Mouse (Mus musculus) left cerebral cortex, adult 18-20 months (tissue): ENCODE measurements around the gene Synpo2l. TPM values are rescaled to one million over a fixed set of nuclear protein-coding genes. Genes with fewer than 3 reads are reported as not detected.
"Not testable (repeated sequence)": the region's sequence is repeated elsewhere in the genome, so short reads cannot be mapped to it uniquely, and the experiment has no call there.

Experiments used
- DNase-seq, 2 experiments: peaks; one replicate each; pipeline ENCODE4 v3.0.0; 2021 to 2022; ENCODE audit warnings: low spot score in 2 of 2, mixed read lengths in 1 of 2
- long read RNA-seq, 2 experiments: library from polyadenylated mRNA; stranded (forward); transcript quantifications; one replicate each; pipeline ENCODE4 v2.0.0; 2021
- total RNA-seq, 2 experiments: library from RNA; stranded (reverse); gene quantifications; 2 replicates each; pipeline ENCODE4 v1.2.3; 2021

Synpo2l gene
- total RNA-seq: under 1 TPM; 0.21 to 0.28 TPM
- long read RNA-seq, experiment 1, partial matches to known transcripts: 0 of 1 reads
- long read RNA-seq, experiment 1, other reads (novel, unspliced or antisense): 1 of 1 reads
- long read RNA-seq, experiment 2, partial matches to known transcripts: 0 of 1 reads
- long read RNA-seq, experiment 2, other reads (novel, unspliced or antisense): 1 of 1 reads

DNA sequence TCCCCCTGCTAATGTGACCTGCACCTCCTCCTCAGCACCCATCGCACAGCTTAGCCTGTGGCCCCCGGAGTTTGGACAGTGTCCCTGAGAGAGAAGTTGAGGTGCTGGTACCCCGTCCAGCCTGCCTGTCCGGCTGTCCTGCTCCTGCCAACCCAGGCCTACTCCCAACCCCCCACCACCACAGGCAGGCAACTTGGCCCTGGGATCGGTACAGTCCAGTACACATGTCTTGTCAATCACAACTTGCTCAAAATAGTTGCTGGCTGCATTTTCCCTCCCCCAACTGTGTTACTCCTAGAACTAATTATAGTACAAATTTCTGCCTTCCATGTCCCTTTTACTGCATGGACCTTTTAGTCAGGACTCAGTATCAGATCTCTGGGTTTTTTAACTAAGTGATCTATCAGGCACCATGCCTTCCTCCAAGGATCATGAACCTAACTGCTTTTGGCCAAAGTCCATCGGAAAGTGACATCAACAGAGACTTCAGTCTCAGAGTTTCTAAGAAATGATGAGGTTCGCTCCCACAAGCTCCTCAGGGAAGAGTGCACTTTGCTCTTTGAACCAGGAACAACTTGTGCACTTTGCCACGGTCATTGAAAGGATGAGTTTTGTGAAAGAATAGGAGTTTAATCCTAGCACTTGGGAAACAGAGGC is at the start of gene Synpo2l:
Gene Synpo2l (minus strand): TSS at position 201 of the 657 bp plus-strand sequence.
- DNase-seq: no peak

DNA sequence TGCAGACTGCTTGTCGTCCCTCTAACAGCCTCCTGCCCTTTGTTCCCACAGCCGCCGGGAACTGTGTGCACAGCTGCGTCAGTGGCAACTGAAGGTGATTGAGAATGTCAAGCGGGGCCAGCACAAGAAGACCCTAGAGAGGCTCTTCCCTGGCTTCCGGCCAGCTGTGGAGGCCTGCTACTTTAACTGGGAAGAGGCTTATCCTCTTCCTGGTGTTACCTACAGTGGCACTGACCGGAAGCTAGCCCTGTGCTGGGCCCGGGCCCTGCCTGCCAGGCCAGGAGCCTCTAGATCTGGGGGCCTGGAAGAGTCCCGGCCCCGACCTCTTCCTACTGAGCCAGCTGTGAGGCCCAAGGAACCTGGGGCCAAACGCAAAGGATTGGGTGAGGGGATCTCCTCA is 45.7 kb upstream of the Synpo2l start:
- no peak for DNase-seq

DNA sequence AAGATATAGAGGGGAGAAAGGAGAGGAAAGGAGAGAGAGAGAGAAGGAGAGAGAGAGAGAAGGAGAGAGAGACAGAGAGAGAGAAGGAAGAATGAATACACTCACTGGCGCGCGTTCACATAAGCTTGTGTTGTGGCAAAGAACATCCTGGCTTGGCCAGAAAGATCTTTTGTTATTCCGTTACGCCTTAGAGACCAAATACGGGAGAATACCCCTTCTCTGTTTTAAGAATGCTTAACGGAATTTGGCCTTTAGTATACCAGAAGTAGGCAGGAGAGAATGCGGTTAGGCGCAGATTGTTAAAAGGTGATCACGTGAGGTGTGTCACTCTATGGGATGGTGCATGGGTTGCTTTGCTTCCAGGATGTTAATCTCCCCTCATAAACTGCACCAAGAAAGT is 40.1 kb upstream of the Synpo2l start:
- DNase-seq: no peak

DNA sequence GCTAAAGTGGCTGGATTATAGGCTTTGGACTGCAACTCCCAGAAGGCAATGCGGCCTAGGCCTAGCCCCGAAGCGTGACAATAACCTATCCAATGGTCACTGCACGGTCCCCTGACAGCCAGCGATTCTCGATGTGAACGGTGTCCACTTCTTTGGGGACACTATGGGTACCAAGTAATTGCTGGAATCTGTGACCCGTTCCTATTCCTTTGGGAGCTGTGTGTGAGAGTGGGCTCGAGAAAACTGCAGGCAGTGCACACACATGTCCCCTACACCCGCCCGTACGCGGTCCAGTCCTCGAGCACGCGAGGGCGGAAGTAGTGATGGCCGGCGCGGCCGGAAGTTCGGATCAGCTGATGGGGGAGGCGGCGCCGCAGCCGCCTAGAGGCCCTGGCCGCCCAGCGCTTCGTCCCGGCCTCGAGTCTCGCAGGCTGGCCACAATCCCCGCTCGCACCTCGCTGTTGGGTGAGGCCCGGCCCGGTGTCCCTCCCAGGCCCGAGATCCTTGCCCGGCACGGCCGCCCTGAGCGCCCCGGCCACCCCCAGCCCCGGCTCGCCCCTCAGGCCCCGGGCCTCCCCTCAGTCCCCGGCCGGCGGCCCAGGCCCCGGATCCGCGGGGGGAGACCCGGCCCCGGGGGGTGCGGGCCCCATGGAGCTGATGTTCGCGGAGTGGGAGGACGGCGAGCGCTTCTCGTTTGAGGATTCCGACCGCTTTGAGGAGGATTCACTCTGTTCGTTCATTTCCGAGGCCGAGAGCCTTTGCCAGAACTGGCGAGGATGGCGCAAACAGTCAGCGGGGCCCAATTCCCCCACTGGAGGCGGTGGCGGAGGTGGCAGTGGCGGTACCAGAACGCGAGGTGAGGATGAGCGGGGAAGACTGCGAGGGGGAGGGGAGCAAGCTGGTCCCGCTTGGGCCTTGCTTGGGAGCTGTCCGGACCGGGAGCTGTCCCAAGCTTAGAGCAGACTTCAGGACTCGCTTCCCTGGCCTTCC is 39.3 kb upstream of the Synpo2l start, which contains the start of gene Zswim8:
Gene Zswim8 (plus strand): TSS at position 352 of the 990 bp plus-strand sequence.
- peak; percentile 88 to 91 for DNase-seq

DNA sequence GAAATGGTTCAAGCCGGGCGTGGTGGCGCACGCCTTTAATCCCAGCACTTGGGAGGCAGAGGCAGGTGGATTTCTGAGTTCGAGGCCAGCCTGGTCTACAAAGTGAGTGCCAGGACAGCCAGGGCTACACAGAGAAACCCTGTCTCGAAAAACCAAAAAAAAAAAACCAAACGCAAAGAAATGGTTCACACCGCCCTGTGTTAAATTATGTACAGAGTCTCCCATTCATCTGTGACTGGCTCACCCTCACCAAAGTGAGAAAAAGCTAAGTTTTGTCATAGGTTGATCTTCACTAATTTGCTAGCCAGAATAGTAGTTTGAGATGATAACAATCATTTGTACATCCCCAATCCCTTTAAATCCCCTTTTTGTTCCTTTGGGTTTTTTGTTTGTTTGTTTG is 35.3 kb upstream of the Synpo2l start:
- not testable (repeated sequence) for DNase-seq

DNA sequence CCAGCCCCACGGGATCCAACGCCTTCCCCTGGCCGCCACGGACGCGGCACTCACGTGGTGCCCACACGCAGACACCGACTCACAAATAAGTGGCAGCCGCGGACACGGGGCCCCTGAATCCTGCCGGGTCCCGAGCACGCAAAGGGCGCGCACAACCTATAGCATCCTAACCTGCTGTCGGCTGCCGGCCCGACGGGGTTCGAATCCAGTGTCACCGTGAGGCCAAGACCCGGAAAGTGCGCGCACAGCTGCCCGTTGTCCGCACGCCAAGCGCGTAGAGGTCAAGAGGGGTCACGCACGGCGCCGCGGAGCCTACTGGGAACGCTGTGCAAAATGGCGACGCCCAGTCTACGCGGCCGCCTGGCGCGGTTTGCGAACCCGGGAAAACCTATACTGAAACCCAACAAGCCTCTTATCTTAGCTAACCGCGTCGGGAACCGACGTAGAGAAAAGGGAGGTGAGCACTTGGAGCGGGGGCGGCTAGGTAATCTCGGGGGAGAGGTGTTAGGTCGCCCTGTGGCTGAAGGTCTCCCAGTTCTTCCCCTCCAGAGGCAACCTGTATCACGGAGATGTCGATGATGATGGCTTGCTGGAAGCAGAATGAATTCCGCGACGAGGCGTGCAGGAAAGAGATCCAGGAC is 34.7 kb upstream of the Synpo2l start, which contains the start of gene Chchd1:
Gene Chchd1 (plus strand): TSS at position 266 of the 641 bp plus-strand sequence.
- peak; percentile 90 to 91 for DNase-seq

DNA sequence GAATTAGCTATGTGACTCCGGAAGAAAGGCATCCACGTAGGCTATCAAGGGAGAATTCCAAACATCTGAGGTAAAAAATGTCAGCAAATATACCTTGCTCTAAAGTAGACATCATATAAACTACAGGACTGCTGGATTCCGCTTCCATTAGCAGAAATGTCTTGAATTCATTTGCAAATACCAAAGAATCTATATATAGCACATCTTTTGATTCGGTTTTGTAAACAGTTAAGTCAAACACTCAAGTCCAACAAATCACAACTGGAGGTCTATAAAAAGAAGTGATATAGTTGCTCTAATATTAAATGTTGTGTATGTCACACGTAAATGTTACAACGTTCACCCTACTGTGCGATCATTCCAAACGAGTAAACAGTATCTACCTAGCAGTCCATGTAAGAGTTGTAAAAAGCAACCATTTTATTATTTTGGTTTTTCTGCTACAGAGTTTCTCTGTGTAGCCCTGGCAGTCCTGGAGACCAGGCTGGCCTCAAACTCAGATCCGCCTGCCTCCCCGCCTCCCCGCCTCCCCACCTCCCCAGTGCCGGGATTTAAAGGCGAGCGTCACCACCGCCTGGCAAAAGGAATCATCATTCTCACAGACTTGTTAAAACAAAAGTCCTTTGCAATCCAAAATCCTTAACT is 34.1 kb upstream of the Synpo2l start:
- no peak for DNase-seq

DNA sequence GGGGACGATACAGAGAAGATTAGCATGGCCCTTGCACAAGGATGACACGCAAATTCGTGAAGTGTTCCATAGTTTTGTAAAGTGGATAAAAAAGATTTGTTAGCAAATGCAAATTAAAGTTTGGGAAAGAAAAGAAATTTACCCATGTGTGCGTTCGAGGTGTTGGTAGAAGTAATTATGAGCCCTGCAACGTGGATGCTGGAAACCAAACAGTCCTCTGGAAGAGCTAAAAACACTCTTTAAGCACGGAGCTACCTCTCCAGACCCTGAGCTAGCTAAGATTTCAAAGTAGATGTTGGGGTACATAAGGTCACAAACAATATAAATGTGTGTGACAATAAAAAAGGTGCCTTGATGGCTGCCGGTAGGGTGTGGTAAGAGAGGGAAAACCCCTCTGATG is 33.4 kb upstream of the Synpo2l start:
- DNase-seq: no peak

DNA sequence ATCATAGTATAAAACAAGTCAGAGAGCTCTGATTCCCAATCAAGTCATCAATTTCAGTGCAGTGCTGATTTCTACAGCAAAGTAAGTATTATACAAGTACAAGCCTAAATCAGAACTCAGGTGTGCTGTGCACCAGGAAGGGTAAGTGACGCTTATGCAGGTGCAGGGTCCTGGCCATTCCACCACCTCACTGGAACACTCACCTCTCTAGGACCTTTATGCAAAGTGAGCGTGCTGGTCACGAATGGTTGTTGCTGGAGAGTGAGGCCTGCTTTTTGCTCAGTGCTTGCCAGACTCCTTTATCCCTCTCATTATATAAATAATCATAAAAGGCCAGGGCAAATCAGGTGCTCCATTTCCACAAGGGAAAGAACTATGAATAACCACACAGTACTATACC is 32.2 kb upstream of the Synpo2l start:
- DNase-seq: no peak

DNA sequence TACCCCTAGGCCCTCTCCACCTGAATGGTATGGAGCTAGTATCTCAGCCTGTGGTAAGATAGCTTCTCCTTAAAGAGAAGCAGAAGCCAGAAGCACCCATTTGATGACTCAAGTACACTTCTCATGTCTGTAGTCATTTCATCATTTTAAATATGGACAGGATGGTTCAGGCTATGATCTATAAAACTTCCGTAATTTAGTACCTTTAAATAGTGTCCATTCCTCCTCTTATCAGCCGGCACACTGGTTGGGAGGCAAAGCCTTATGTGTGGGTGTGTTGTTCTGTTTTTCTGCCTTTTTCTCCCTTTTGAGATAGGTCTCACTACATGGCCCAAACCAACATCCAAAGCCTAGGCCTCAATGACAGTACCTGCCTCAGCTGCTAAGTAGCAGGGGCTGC is 30.4 kb upstream of the Synpo2l start:
- DNase-seq: no peak

DNA sequence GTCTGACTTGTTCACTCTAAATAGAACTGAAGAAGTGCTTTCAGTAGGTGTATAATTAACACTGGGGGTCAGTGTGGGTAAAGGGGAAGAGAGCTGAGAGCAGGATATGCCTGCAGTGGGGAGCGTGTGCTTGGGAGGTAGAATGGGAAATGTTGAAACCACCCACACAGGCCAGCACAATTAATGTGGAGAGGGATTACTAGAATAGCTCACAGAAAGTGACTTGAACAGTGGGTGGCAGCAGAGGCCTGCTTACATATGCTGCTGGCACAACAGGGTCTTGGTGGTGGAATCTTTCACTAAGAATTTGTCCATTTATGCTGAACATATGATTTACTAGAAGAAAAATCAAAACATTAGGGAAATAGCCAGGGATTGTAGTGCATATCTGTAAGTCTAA is 28.8 kb upstream of the Synpo2l start:
- peak; percentile 49 to 57 for DNase-seq

DNA sequence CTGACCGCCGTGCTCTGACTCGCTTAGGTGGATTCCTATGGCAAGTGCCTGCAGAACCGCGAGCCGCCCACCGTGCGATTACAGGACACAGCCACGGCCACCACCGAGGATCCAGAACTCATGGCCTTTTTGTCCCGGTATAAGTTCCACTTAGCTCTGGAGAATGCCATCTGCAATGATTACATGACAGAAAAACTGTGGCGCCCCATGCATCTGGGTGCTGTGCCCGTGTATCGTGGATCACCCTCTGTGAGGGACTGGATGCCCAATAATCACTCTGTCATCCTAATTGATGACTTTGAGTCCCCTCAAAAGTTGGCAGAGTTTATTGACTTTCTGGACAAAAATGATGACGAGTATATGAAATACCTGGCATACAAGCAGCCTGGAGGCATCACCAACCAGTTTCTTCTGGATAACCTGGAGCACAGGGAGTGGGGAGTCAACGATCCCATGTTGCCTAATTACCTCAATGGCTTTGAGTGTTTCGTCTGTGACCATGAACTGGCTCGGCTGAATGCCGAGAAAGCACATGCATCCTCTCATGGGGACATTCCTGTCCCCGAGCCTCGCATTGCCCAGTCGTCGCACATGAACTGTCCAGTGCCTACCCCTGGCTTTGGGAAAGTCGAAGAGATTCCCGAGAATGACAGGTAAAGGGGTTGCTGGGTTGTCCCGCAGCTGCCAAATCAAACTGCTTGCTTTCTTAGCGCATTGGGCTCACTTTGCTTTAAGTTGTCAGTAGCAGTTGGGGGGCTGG is 27.8 kb upstream of the Synpo2l start:
- no peak for DNase-seq

DNA sequence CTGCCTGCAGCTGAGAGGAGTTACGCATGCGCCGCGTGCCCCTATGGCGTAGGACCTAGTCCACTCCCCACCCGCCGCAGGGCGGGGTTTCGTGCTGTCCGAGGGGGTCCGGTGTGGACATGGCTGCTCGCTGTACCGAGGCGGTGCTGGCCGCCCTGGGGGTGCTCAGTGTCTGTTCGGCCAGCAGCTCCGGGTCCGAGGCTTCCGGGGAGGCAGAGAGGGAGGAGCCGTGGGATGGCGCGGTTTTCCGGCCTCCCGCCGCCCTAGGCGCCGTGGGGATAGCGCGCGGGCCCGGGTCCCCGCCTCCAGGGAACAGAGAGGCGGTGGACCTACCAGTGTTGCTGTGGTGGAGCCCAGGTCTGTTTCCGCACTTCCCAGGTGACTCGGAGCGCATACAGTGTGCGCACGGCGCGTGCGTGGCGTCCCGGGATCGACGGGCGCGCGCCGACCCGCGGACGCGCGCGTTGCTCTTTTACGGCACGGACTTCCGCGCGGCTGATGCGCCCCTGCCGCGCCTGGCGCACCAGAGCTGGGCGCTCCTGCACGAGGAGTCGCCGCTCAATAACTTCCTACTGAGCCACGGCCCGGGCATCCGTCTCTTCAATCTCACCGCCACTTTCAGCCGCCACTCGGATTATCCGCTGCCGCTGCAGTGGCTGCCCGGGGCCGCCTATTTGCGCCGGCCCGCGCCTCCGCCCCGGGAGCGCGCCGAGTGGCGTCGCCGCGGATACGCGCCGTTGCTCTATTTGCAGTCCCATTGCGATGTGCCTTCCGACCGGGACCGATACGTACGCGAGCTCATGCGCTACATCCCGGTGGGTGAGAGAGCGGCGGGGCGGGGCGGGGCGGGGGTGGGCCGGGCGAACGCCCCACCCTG is 27.0 kb upstream of the Synpo2l start, which contains the start of gene Fut11:
Gene Fut11 (plus strand): TSS at position 85 of the 877 bp plus-strand sequence.
- DNase-seq: peak; percentile 78 to 86

DNA sequence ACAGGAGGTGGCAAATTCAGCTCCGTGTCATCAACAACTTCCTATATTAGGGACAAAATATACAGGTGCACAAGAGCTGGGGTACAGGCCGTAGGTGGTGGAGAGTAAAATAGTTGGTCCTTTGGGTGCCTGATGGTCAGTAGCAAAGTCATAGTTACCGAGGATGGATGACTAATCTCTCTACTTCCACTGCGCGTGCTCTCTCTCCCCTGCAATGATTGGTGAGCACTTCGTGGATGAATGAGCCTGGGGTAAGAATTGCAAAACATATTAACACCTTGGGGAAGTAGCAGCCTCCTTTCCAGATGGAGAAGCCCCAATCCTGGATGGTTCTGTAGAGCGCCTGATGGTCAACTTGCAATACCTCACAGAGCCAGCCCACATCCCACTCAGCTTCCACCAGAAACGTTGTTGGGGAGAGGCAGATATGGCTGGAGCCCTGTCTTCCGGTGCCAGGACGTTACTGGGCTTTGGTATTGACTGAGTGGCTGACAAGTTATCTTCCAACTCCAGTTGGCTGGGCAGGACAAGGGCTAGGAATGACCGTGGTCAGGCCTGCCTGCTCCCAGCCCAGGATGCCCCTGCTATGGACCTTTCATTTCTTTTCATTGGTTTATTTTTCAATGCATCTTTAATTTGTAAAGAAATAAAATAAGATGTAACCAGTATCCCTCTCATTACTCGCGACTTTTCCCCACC is 26.2 kb upstream of the Synpo2l start:
- DNase-seq: peak in 1 of 2 experiments; percentile 16

DNA sequence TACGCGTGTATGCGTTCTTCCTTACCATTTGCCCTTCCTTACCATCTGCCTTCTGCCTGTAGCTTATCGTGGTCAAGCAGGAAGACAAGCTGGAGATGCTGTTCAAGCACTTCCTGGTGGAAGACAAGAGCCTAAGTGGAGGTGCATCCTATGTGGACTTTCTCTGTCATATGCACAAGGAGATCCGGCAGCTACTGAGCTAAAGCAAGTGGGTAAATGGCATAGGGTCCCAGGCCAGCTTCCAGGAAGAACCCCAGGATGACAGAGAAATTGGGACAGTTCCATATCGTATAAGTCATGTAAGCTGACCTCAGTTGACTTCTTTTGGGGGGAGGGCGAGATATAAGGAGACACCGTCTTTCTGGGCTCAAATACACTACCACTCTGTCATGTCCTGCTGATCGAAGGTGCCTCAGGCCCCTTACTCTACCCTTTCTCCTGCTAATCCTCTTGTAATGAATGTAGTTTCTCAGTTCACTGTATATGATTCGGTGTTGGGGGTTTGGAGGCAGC is 25.5 kb upstream of the Synpo2l start:
- no peak for DNase-seq

DNA sequence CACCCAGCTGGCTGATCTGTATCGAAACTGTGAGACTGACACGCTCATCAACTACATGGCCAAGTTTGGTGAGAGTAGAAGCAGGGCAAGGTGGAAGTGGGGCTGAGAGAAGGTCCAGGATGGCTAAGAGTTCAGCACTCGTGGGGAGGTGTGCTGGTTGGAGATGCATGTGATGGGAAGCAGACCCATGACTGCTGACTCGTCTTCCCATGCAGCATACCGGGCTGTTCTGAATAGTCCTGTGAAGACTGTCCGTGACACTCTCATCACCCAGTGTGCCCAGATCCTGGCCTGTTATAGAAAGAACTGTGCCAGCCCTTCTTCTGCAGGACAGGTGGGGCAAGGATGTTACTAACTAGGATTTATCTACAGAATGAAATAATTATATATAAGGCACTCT is 23.6 kb upstream of the Synpo2l start:
- DNase-seq: no peak

DNA sequence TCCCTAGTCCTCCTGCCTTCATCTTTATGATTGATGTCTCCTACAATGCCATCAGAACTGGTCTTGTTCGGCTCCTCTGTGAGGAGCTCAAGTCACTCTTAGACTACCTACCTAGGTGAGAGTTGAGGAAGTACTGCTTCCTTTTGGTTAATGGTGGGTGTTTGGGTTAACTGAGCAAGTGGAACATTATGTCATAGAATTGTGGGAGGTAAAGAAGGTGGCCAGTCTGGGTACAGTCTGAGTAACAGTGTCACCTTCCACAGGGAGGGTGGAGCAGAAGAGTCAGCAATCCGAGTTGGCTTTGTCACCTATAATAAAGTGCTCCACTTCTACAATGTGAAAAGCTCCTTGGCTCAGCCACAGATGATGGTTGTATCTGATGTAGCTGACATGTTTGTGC is 20.9 kb upstream of the Synpo2l start:
- DNase-seq: no peak

DNA sequence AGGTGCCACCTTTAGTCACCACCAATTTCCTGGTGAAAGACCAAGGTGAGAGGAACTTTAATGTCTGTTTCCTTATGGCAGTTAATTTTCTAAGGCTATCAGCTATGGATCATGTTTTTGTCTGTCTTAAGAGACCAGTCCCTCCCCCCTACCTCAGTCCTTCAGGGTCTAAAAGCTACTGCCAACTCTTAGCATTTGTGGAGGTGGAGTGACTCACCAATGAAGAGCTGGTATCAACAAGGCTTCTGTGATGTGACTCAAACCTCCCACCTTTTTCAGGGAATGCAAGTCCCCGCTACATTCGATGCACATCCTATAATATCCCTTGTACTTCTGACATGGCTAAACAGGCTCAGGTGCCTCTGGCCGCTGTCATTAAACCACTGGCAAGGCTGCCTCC is 18.4 kb upstream of the Synpo2l start:
- peak in 1 of 2 experiments; percentile 25 for DNase-seq
